Mouse (Mus musculus) limb, embryonic 14.5 days (tissue): ENCODE measurements around the gene Olfr676. TPM values are rescaled to one million over a fixed set of nuclear protein-coding genes. Genes with fewer than 3 reads are reported as not detected.

Source experiments
- ATAC-seq: fragments of 200-750 bp; cut with Nextera tagmentation; 2 replicates; pipeline ENCODE4 v1.8.0; 2017; ENCODE audit warnings: low read depth, moderate number of reproducible peaks, moderate TSS enrichment; ENCODE audit not compliant: low FRiP score
- DNase-seq: peaks from one replicate; pipeline ENCODE4 v3.0.0-alpha.2; 2015; ENCODE audit warnings: low spot score
- H3K27ac ChIP-seq: fragments of 300-500 bp; sonication (generic); replicated peaks from 2 replicates; pipeline ENCODE4 v1.5.1; 2014; ENCODE audit warnings: low read depth, mild to moderate bottlenecking, low read length, moderate library complexity, mixed read lengths
- H3K27me3 ChIP-seq: fragments of 300-500 bp; sonication (generic); 2 replicates; pipeline ENCODE4 v1.6.1; 2014; ENCODE audit warnings: low read length, mixed read lengths; ENCODE audit not compliant: control insufficient read depth, insufficient read depth
- H3K36me3 ChIP-seq: fragments of 300-500 bp; sonication (generic); 2 replicates; pipeline ENCODE4 v1.6.1; 2014; ENCODE audit warnings: mild to moderate bottlenecking, low read length, moderate library complexity, mixed read lengths; ENCODE audit not compliant: control insufficient read depth, insufficient read depth
- H3K4me1 ChIP-seq: fragments of 300-500 bp; sonication (generic); 2 replicates; pipeline ENCODE4 v1.6.1; 2014; ENCODE audit warnings: antibody characterized with exemption, low read length, mixed read lengths; ENCODE audit not compliant: control insufficient read depth, insufficient read depth
- H3K4me2 ChIP-seq: fragments of 300-500 bp; sonication (generic); replicated peaks from 2 replicates; pipeline ENCODE4 v1.6.1; 2014; ENCODE audit warnings: low read depth, mild to moderate bottlenecking, low read length, moderate library complexity; ENCODE audit not compliant: severe bottlenecking
- H3K4me3 ChIP-seq: fragments of 300-500 bp; sonication (generic); replicated peaks from 2 replicates; pipeline ENCODE4 v1.5.1; 2014; ENCODE audit warnings: low read length
- H3K9ac ChIP-seq: fragments of 300-500 bp; sonication (generic); 2 replicates; pipeline ENCODE4 v1.6.1; 2014; ENCODE audit warnings: mild to moderate bottlenecking, low read depth, low read length, moderate library complexity; ENCODE audit not compliant: severe bottlenecking
- H3K9me3 ChIP-seq: fragments of 300-500 bp; sonication (generic); 2 replicates; pipeline ENCODE4 v1.6.1; 2016; ENCODE audit warnings: low read length; ENCODE audit not compliant: control insufficient read depth
- POLR2A ChIP-seq: fragments of 200-500 bp; IDR thresholded peaks from 2 replicates; pipeline ENCODE4 v1.8.0; 2012; ENCODE audit warnings: inconsistent platforms, mild to moderate bottlenecking, moderate library complexity, borderline replicate concordance; ENCODE audit not compliant: insufficient read depth, insufficient read length; ENCODE audit errors: extremely low read depth
- WGBS: fragments of 180-500 bp; shearing (Covaris S2); extraction: QIAGEN DNeasy Blood & Tissue Kit; methylation state at CpG from one replicate; pipeline ENCODE4 v1.1.7; 2014; 5-methylcytosine and 5-hydroxymethylcytosine counted together
- polyA plus RNA-seq, 2 experiments: library from polyadenylated mRNA; depleted of rRNA in 1 of 2; stranded (reverse) in 1 of 2; unstranded in 1 of 2; fragments of >200 nt; fragmentation: Nextera tagmentation in 1 of 2; extraction: Ambion mirVana in 1 of 2; gene quantifications; 2 replicates each; pipeline versions ENCODE4 v1.2.1 to v1.2.3; 2012 to 2014

Gene Olfr676
- polyA plus RNA-seq, 2 experiments: not detected

DNA sequence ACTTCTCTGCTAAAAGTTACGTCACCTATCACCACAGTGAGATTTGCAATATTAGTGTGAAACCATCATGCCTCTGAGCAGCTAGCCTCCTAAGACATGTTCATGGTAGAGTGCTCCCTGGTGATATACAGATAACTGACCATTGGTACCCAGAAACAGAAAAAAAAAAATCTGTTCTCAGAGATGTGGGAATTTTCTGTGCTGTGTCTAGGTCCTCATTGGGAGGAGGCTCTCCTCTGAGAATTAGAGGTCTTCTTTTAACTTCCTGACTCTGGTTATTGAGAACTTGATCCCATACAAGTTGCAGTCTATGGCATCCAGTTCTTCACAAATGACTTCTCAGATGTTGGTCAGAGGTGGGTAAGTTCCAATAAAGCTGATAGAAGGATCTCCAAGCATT lies 31.7 kb downstream of the Olfr676 start, which contains the start of gene Olfr678:
Gene Olfr678, plus strand, starts transcription at position 301 of the 400 bp plus-strand sequence.
- Histone ChIP-seq H3K9me3 (no peaks in the 10 kb centered on the region), H3K4me1 (no peaks in the 10 kb centered on the region), H3K27ac (no peak within 1 kb of the TSS), H3K4me3 (no peak within 1 kb of the TSS), H3K9ac (no peak within 1 kb of the TSS), H3K4me2 (no peak within 1 kb of the TSS), H3K36me3 (no peaks in the 10 kb centered on the region), H3K27me3 (no peaks in the 10 kb centered on the region)
- ATAC-seq: no peak
- TF ChIP-seq POLR2A: no peak
- no peak for DNase-seq
- WGBS: 86% methylated on average over 1 of the region's 1 CpGs

- Histone ChIP-seq H3K4me1 (no peaks in the 10 kb centered on the region), H3K27ac (no peak within 1 kb of the TSS), H3K4me2 (no peak within 1 kb of the TSS), H3K27me3 (no peaks in the 10 kb centered on the region), H3K9me3 (no peaks in the 10 kb centered on the region), H3K9ac (no peak within 1 kb of the TSS), H3K4me3 (no peak within 1 kb of the TSS), H3K36me3 (no peaks in the 10 kb centered on the region)
- no peak for TF ChIP-seq POLR2A
- 53% methylated on average over 1 of the region's 1 CpGs for WGBS
- DNase-seq (no peak), ATAC-seq (no peak)
Measured at GRCm38 (mm10) chr7:105080905-105081304, 48.4 kb downstream of the Olfr676 start, which contains the start of gene Olfr679. TSS of gene Olfr679 (plus strand) at chr7:105081205.

Other genes with a start within 250 kb of the Olfr676 start
- gene Usp17lb, start 190.1 kb upstream of the Olfr676 start, polyA plus RNA-seq (2012; rRNA removed): not detected in 2 replicates
- not detected in 2 replicates for gene Usp17lb, start 190.1 kb upstream of the Olfr676 start, polyA plus RNA-seq (2014; fragmentation: Nextera tagmentation; extraction: Ambion mirVana)
- not detected in 2 replicates for gene Usp17la, start 175.7 kb upstream of the Olfr676 start, polyA plus RNA-seq (2012; rRNA removed)
- not detected in 2 replicates for gene Usp17la, start 175.7 kb upstream of the Olfr676 start, polyA plus RNA-seq (2014; fragmentation: Nextera tagmentation; extraction: Ambion mirVana)
- not detected in 2 replicates for gene Olfr665, start 154.7 kb upstream of the Olfr676 start, polyA plus RNA-seq (2012; rRNA removed)
- not detected in 2 replicates for gene Olfr665, start 154.7 kb upstream of the Olfr676 start, polyA plus RNA-seq (2014; fragmentation: Nextera tagmentation; extraction: Ambion mirVana)
- gene Olfr666, start 136.7 kb upstream of the Olfr676 start, polyA plus RNA-seq (2012; rRNA removed): not detected in 2 replicates
- not detected in 2 replicates for gene Olfr666, start 136.7 kb upstream of the Olfr676 start, polyA plus RNA-seq (2014; fragmentation: Nextera tagmentation; extraction: Ambion mirVana)
- gene Olfr667, start 111.2 kb upstream of the Olfr676 start, polyA plus RNA-seq (2012; rRNA removed): not detected in 2 replicates
- not detected in 2 replicates for gene Olfr667, start 111.2 kb upstream of the Olfr676 start, polyA plus RNA-seq (2014; fragmentation: Nextera tagmentation; extraction: Ambion mirVana)
- not detected in 2 replicates for gene Olfr668, start 104.6 kb upstream of the Olfr676 start, polyA plus RNA-seq (2012; rRNA removed)
- gene Olfr668, start 104.6 kb upstream of the Olfr676 start, polyA plus RNA-seq (2014; fragmentation: Nextera tagmentation; extraction: Ambion mirVana): not detected in 2 replicates
- 0.10 TPM in 1 of 2 replicates, not detected in the other for gene Olfr669, start 98.5 kb upstream of the Olfr676 start, polyA plus RNA-seq (2012; rRNA removed)
- gene Olfr669, start 98.5 kb upstream of the Olfr676 start, polyA plus RNA-seq (2014; fragmentation: Nextera tagmentation; extraction: Ambion mirVana): not detected in 2 replicates
- not detected in 2 replicates for gene Olfr670, start 70.1 kb upstream of the Olfr676 start, polyA plus RNA-seq (2012; rRNA removed)
- 0.07 and 0.14 TPM in 2 replicates for gene Olfr670, start 70.1 kb upstream of the Olfr676 start, polyA plus RNA-seq (2014; fragmentation: Nextera tagmentation; extraction: Ambion mirVana)
- not detected in 2 replicates for gene Olfr671, start 53.6 kb upstream of the Olfr676 start, polyA plus RNA-seq (2012; rRNA removed)
- gene Olfr671, start 53.6 kb upstream of the Olfr676 start, polyA plus RNA-seq (2014; fragmentation: Nextera tagmentation; extraction: Ambion mirVana): not detected in 2 replicates
- not detected in 2 replicates for gene Olfr672, start 30.7 kb upstream of the Olfr676 start, polyA plus RNA-seq (2012; rRNA removed)
- not detected in 2 replicates for gene Olfr672, start 30.7 kb upstream of the Olfr676 start, polyA plus RNA-seq (2014; fragmentation: Nextera tagmentation; extraction: Ambion mirVana)
- not detected in 2 replicates for gene Olfr675, start 4.2 kb upstream of the Olfr676 start, polyA plus RNA-seq (2012; rRNA removed)
- gene Olfr675, start 4.2 kb upstream of the Olfr676 start, polyA plus RNA-seq (2014; fragmentation: Nextera tagmentation; extraction: Ambion mirVana): not detected in 2 replicates
- gene Olfr677, start 18.7 kb downstream of the Olfr676 start, polyA plus RNA-seq (2012; rRNA removed): not detected in 2 replicates
- not detected in 2 replicates for gene Olfr677, start 18.7 kb downstream of the Olfr676 start, polyA plus RNA-seq (2014; fragmentation: Nextera tagmentation; extraction: Ambion mirVana)
- gene Olfr678, start 31.8 kb downstream of the Olfr676 start, polyA plus RNA-seq (2012; rRNA removed): not detected in 2 replicates
- not detected in 2 replicates for gene Olfr678, start 31.8 kb downstream of the Olfr676 start, polyA plus RNA-seq (2014; fragmentation: Nextera tagmentation; extraction: Ambion mirVana)
- gene Olfr679, start 48.5 kb downstream of the Olfr676 start, polyA plus RNA-seq (2012; rRNA removed): not detected in 2 replicates
- not detected in 2 replicates for gene Olfr679, start 48.5 kb downstream of the Olfr676 start, polyA plus RNA-seq (2014; fragmentation: Nextera tagmentation; extraction: Ambion mirVana)
- not detected in 2 replicates for gene Olfr680-ps1, start 60.1 kb downstream of the Olfr676 start, polyA plus RNA-seq (2012; rRNA removed)
- gene Olfr680-ps1, start 60.1 kb downstream of the Olfr676 start, polyA plus RNA-seq (2014; fragmentation: Nextera tagmentation; extraction: Ambion mirVana): not detected in 2 replicates
- not detected in 2 replicates for gene Olfr681, start 84.1 kb downstream of the Olfr676 start, polyA plus RNA-seq (2012; rRNA removed)
- not detected in 2 replicates for gene Olfr681, start 84.1 kb downstream of the Olfr676 start, polyA plus RNA-seq (2014; fragmentation: Nextera tagmentation; extraction: Ambion mirVana)
- gene Olfr683, start 114.3 kb downstream of the Olfr676 start, polyA plus RNA-seq (2012; rRNA removed): not detected in 2 replicates
- gene Olfr683, start 114.3 kb downstream of the Olfr676 start, polyA plus RNA-seq (2014; fragmentation: Nextera tagmentation; extraction: Ambion mirVana): not detected in 2 replicates
- gene Olfr684, start 131.0 kb downstream of the Olfr676 start, polyA plus RNA-seq (2012; rRNA removed): not detected in 2 replicates
- gene Olfr684, start 131.0 kb downstream of the Olfr676 start, polyA plus RNA-seq (2014; fragmentation: Nextera tagmentation; extraction: Ambion mirVana): not detected in 2 replicates
- not detected in 2 replicates for gene Olfr685, start 153.3 kb downstream of the Olfr676 start, polyA plus RNA-seq (2012; rRNA removed)
- not detected in 2 replicates for gene Olfr685, start 153.3 kb downstream of the Olfr676 start, polyA plus RNA-seq (2014; fragmentation: Nextera tagmentation; extraction: Ambion mirVana)
- gene Olfr686, start 174.8 kb downstream of the Olfr676 start, polyA plus RNA-seq (2012; rRNA removed): not detected in 2 replicates
- not detected in 2 replicates for gene Olfr686, start 174.8 kb downstream of the Olfr676 start, polyA plus RNA-seq (2014; fragmentation: Nextera tagmentation; extraction: Ambion mirVana)